Mouse (Mus musculus) gastrocnemius, postnatal 36 days (tissue): ENCODE data around the gene Gspt1. TPM values are rescaled to one million over a fixed set of nuclear protein-coding genes. Genes with fewer than 3 reads are reported as not detected.

Experiments
- microRNA-seq, 2 experiments: library from miRNA; unstranded; fragments of <30 nt; microRNA quantifications; one replicate each; pipeline ENCODE4 v1.2.0; 2021
- total RNA-seq, 2 experiments: library from RNA; stranded (reverse); gene quantifications; 2 replicates each; pipeline ENCODE4 v1.2.3; 2021

Gspt1 gene
- total RNA-seq, 2 experiments from 2014 or later = 54.4 to 62.0 TPM

Small RNA genes lying within 50 kb of the gene (microRNA-seq; reads per million reads assigned to microRNA genes)
- gene Mir1945 = 0 to 0.36 reads per million in 2 experiments

Other genes starting within 250 kb of the Gspt1 start
- gene Snn, start 193.4 kb downstream of the Gspt1 start, total RNA-seq = 1 to 10 TPM; 3.1 to 3.7 TPM
- gene Litaf, start 188.2 kb downstream of the Gspt1 start, total RNA-seq = 1 to 10 TPM; 7.4 to 8.8 TPM
- gene Txndc11, start 119.7 kb downstream of the Gspt1 start, total RNA-seq = 1 to 10 TPM; 7.6 to 8.6 TPM
- gene Zc3h7a, start 77.9 kb downstream of the Gspt1 start, total RNA-seq = 10 to 100 TPM; 13.8 to 19.0 TPM
- gene Rsl1d1, start 51.0 kb downstream of the Gspt1 start, total RNA-seq = 10 to 100 TPM; 40.2 to 50.7 TPM
- not detected for gene Tnfrsf17, start 59.5 kb upstream of the Gspt1 start, total RNA-seq
- 10 to 100 TPM in 1 of 2 experiments, 1 to 10 TPM in 1; 7.8 to 10.7 TPM for gene Snx29, start 68.6 kb upstream of the Gspt1 start, total RNA-seq